Mouse (Mus musculus) hindbrain, postnatal 0 days (tissue): ENCODE measurements around the gene Foxp3. TPM values are rescaled to one million over a fixed set of nuclear protein-coding genes. Genes with fewer than 3 reads are reported as not detected.

Experiments used
- ATAC-seq: fragments of 200-750 bp; cut with Nextera tagmentation; 2 replicates; pipeline ENCODE4 v1.8.0; 2017; ENCODE audit warnings: mild to moderate bottlenecking, moderate TSS enrichment, moderate library complexity
- DNase-seq: peaks from one replicate; pipeline ENCODE4 v3.0.0-alpha.2; 2015; ENCODE audit warnings: low spot score
- H3K27ac ChIP-seq: fragments of 300-500 bp; sonication (generic); 2 replicates; pipeline ENCODE4 v1.5.1; 2014; ENCODE audit warnings: mild to moderate bottlenecking
- H3K27me3 ChIP-seq: fragments of 300-500 bp; sonication (generic); 2 replicates; pipeline ENCODE4 v1.6.1; 2014; ENCODE audit warnings: low read length, mixed read lengths; ENCODE audit not compliant: insufficient read depth
- H3K36me3 ChIP-seq: fragments of 300-500 bp; sonication (generic); 2 replicates; pipeline ENCODE4 v1.6.1; 2014; ENCODE audit warnings: low read length, mixed read lengths; ENCODE audit not compliant: insufficient read depth
- H3K4me1 ChIP-seq: fragments of 300-500 bp; sonication (generic); 2 replicates; pipeline ENCODE4 v1.6.1; 2014; ENCODE audit warnings: antibody characterized with exemption, low read length, mixed read lengths; ENCODE audit not compliant: insufficient read depth
- H3K4me2 ChIP-seq: fragments of 300-500 bp; sonication (generic); 2 replicates; pipeline ENCODE4 v1.6.1; 2014; ENCODE audit warnings: low read depth, mild to moderate bottlenecking, low read length, moderate library complexity, mixed read lengths
- H3K4me3 ChIP-seq: fragments of 300-500 bp; sonication (generic); 2 replicates; pipeline ENCODE4 v1.5.1; 2014; ENCODE audit warnings: low read length
- H3K9ac ChIP-seq: fragments of 300-500 bp; sonication (generic); replicated peaks from 2 replicates; pipeline ENCODE4 v1.6.1; 2014; ENCODE audit warnings: mild to moderate bottlenecking, low read length, moderate library complexity, mixed read lengths
- H3K9me3 ChIP-seq: fragments of 300-500 bp; sonication (generic); 2 replicates; pipeline ENCODE4 v1.6.1; 2016; ENCODE audit warnings: low read length, mixed read lengths
- CTCF ChIP-seq: IDR thresholded peaks from 2 replicates; pipeline ENCODE4 v1.5.1; 2016; ENCODE audit warnings: antibody characterized with exemption, control low read depth, low read depth
- WGBS: fragments of 180-500 bp; shearing (Covaris S2); extraction: QIAGEN DNeasy Blood & Tissue Kit; methylation state at CpG from one replicate; pipeline ENCODE4 v1.1.7; 2014; 5-methylcytosine and 5-hydroxymethylcytosine counted together
- polyA plus RNA-seq: library from polyadenylated mRNA; unstranded; fragments of >200 nt; fragmentation: Nextera tagmentation; extraction: Ambion mirVana; gene quantifications from 2 replicates; pipeline ENCODE4 v1.2.1, GENCODE M21; 2015
- total RNA-seq: library from RNA; depleted of rRNA; stranded (reverse); fragments of >200 nt; gene quantifications from 2 replicates; pipeline ENCODE4 v1.2.3, GENCODE M21; 2014; rRNA removed

The Foxp3 gene
- total and polyA plus RNA-seq, 2 experiments from 2014 or later: 0.10 TPM; not detected in 1

DNA sequence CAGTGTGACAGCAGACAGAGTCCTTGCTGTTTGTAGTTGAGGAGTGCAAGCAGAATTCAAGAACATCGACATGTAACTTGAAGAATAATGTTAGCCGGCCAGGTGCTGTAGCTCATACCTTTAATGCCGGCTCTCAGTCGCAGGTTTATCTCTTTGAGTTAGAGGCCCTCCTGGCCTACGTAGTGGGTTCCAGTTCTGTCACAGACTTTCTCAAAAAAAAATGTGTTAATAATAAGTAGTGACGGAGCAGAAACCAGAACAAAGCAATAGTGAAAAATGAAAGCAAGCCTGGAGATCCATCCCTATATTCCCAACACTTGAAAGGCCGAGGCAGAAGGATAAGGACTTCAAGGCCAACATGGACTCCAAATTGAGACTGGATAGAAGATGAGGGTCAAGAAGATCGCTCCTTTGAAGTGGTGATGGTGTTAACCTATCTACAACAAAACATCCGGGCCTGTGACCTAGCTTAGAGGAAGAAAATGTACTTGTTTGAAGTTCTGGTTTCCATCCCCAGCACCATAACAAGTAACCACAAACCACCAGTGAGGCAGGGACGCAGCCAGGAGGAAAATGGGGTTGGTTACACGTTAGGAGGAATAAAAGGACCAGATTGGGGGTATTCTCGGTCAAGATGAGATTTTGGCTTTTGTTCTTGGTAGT lies 44.6 kb downstream of the Foxp3 start:
- DNase-seq (no peak), ATAC-seq (no peak)
- H3K27me3 ChIP-seq: no peaks in the 10 kb centered on the region
- TF ChIP-seq CTCF: no peak
- no peak overlapping the region for H3K27ac ChIP-seq
- H3K9ac ChIP-seq: no peak overlapping the region
- WGBS: 77% methylated on average over 12 of the region's 12 CpGs
- H3K4me2 ChIP-seq: no peak overlapping the region
- no peaks in the 10 kb centered on the region for H3K36me3 ChIP-seq
- no peaks in the 10 kb centered on the region for H3K9me3 ChIP-seq
- no peak overlapping the region for H3K4me3 ChIP-seq
- H3K4me1 ChIP-seq: no peaks in the 10 kb centered on the region

GRCm38 (mm10) chrX:7632560-7632959 lies 59.1 kb downstream of the Foxp3 start:
- WGBS: 87% methylated on average over 6 of the region's 6 CpGs

DNA sequence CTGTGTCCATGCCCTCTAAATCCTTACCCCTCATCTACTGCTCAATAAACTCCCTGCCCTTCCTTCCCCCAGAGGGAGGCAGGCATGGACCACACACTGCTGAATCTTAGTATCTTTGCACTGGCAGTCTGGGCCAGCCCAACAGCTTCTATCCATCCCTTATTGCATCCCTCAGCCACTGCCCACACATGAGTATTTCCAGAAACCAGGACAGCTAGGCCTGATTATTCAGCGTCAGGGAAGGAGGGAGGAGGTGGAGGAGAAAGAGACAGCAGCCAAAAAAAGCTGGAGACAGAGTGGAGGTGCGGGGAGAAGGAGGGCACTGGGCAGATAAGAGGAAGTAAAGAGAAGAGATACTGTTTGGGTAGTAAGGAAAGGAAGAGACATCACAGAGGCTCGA lies 61.7 kb downstream of the Foxp3 start:
- WGBS: 66% methylated on average over 3 of the region's 3 CpGs
- Histone ChIP-seq H3K9ac (no peak overlapping the region), H3K4me1 (no peaks in the 10 kb centered on the region), H3K4me2 (no peak overlapping the region), H3K9me3 (no peaks in the 10 kb centered on the region), H3K27ac (no peak overlapping the region), H3K4me3 (no peak overlapping the region), H3K36me3 (no peaks in the 10 kb centered on the region), H3K27me3 (no peaks in the 10 kb centered on the region)
- DNase-seq: no peak
- no peak for TF ChIP-seq CTCF
- no peak for ATAC-seq

More at GRCm38 (mm10) chrX:7632560-7632959, 59.1 kb downstream of the Foxp3 start:
- no peak overlapping the region for H3K9ac ChIP-seq
- H3K27me3 ChIP-seq: no peaks in the 10 kb centered on the region
- TF ChIP-seq CTCF: no peak
- H3K36me3 ChIP-seq: no peaks in the 10 kb centered on the region
- H3K4me3 ChIP-seq: no peak overlapping the region
- DNase-seq: no peak
- no peaks in the 10 kb centered on the region for H3K9me3 ChIP-seq
- no peaks in the 10 kb centered on the region for H3K4me1 ChIP-seq
- ATAC-seq: no peak
- no peak overlapping the region for H3K4me2 ChIP-seq
- no peak overlapping the region for H3K27ac ChIP-seq

DNA sequence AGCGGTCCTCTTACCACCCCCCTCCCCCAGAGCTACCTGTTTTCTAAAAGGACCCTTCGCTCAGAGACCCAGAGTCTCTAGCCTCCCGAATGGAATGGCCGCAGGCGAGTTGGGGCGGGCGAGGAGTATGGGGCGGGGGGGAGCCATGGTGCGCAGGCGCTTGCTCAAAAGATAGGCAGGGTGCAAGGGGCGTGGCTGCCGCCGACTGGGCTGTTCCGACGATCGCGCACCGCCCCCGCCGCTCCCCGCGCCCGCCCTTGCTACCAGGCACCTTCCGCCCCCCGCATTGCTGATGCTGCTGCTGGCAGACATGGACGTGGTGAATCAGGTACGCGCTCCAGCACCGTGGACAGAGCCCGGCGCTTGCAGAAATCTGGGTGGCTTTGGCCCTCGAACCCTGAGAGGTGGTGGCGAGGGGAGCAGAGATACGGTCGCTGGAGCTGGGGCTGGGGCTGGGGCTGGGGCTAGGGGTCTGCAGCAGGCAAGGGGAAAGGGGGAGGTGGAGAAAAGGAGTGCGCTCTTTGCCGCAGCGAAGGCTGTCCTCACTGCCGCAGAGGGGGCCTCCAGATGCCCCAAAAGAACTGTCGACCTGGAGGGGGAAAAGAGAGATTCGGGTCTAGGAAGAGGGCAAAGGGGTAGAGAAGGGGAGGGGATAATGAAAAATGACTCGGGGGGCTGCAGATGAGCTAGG lies 65.1 kb downstream of the Foxp3 start, which contains the start of gene Syp:
Gene Syp, plus strand, starts transcription at position 71 of the 691 bp plus-strand sequence.
- ATAC-seq (peak; percentile 89), DNase-seq (peak; percentile 86)
- peak within 1 kb of the TSS; percentile 46 for H3K4me3 ChIP-seq
- H3K4me2 ChIP-seq: peak within 1 kb of the TSS; percentile 57
- H3K27me3 ChIP-seq: no peaks in the 10 kb centered on the region
- H3K27ac ChIP-seq: peak within 1 kb of the TSS; percentile 84
- H3K36me3 ChIP-seq: no peaks in the 10 kb centered on the region
- no peaks in the 10 kb centered on the region for H3K9me3 ChIP-seq
- no peaks in the 10 kb centered on the region for H3K4me1 ChIP-seq
- TF ChIP-seq CTCF: no peak
- H3K9ac ChIP-seq: peak within 1 kb of the TSS; percentile 68
- WGBS: 32% methylated on average over 32 of the region's 42 CpGs

- H3K4me3 ChIP-seq: peak overlapping the region; percentile 46
- peak overlapping the region; percentile 84 for H3K27ac ChIP-seq
- H3K36me3 ChIP-seq: no peaks in the 10 kb centered on the region
- no peaks in the 10 kb centered on the region for H3K4me1 ChIP-seq
- DNase-seq (peak; percentile 39), ATAC-seq (peak; percentile 52)
- H3K4me2 ChIP-seq: peak overlapping the region; percentile 57
- peak overlapping the region; percentile 68 for H3K9ac ChIP-seq
- no peaks in the 10 kb centered on the region for H3K27me3 ChIP-seq
- no peaks in the 10 kb centered on the region for H3K9me3 ChIP-seq
- no peak for TF ChIP-seq CTCF
- 32% methylated on average over 13 of the region's 13 CpGs for WGBS
These were observed 66.3 kb downstream of the Foxp3 start for GRCm38 (mm10) chrX:7639536-7640325.

GRCm38 (mm10) chrX:7640785-7641184 lies 67.3 kb downstream of the Foxp3 start:
- 46% methylated on average over 12 of the region's 12 CpGs for WGBS

More at GRCm38 (mm10) chrX:7640785-7641184, 67.3 kb downstream of the Foxp3 start:
- Histone ChIP-seq H3K27me3 (no peaks in the 10 kb centered on the region), H3K4me2 (peak overlapping the region; percentile 57), H3K36me3 (no peaks in the 10 kb centered on the region), H3K9me3 (no peaks in the 10 kb centered on the region), H3K9ac (no peak overlapping the region), H3K27ac (no peak overlapping the region), H3K4me3 (peak overlapping the region; percentile 10; the same call in 1 of the 2 replicates), H3K4me1 (no peaks in the 10 kb centered on the region)
- no peak for TF ChIP-seq CTCF
- ATAC-seq (no peak), DNase-seq (peak; percentile 12)

Other genes with a start within 250 kb of the Foxp3 start
- gene Usp27x, start 197.8 kb upstream of the Foxp3 start, total RNA-seq: 8.5 and 11.3 TPM in 2 replicates
- 2.0 and 2.2 TPM in 2 replicates for gene Usp27x, start 197.8 kb upstream of the Foxp3 start, polyA plus RNA-seq
- 19.7 and 23.3 TPM in 2 replicates for gene Ppp1r3f, start 639 bp downstream of the Foxp3 start, total RNA-seq
- gene Ppp1r3f, start 639 bp downstream of the Foxp3 start, polyA plus RNA-seq: 7.1 and 8.6 TPM in 2 replicates
- gene Ccdc22, start 31.9 kb downstream of the Foxp3 start, total RNA-seq: 35.6 and 47.6 TPM in 2 replicates
- 20.5 and 21.5 TPM in 2 replicates for gene Ccdc22, start 31.9 kb downstream of the Foxp3 start, polyA plus RNA-seq
- gene Cacna1f, start 33.4 kb downstream of the Foxp3 start, total RNA-seq: 0.10 TPM in 1 of 2 replicates, not detected in the other
- 0.11 and 0.33 TPM in 2 replicates for gene Cacna1f, start 33.4 kb downstream of the Foxp3 start, polyA plus RNA-seq
- gene Syp, start 64.8 kb downstream of the Foxp3 start, total RNA-seq: 500 and 512 TPM in 2 replicates
- gene Syp, start 64.8 kb downstream of the Foxp3 start, polyA plus RNA-seq: 320 and 325 TPM in 2 replicates
- 1.6 and 1.8 TPM in 2 replicates for gene Prickle3, start 83.6 kb downstream of the Foxp3 start, total RNA-seq
- gene Prickle3, start 83.6 kb downstream of the Foxp3 start, polyA plus RNA-seq: 1.1 and 1.6 TPM in 2 replicates
- gene Plp2, start 97.7 kb downstream of the Foxp3 start, total RNA-seq: 12.9 and 27.7 TPM in 2 replicates
- 25.2 and 26.5 TPM in 2 replicates for gene Plp2, start 97.7 kb downstream of the Foxp3 start, polyA plus RNA-seq
- gene Magix, start 107.6 kb downstream of the Foxp3 start, total RNA-seq: 4.2 TPM in 1 of 2 replicates, not detected in the other
- 0.18 and 0.29 TPM in 2 replicates for gene Magix, start 107.6 kb downstream of the Foxp3 start, polyA plus RNA-seq
- gene Gpkow, start 123.5 kb downstream of the Foxp3 start, total RNA-seq: 11.0 and 12.0 TPM in 2 replicates
- 38.4 and 38.8 TPM in 2 replicates for gene Gpkow, start 123.5 kb downstream of the Foxp3 start, polyA plus RNA-seq
- gene Wdr45, start 140.7 kb downstream of the Foxp3 start, total RNA-seq: 33.2 and 40.6 TPM in 2 replicates
- gene Wdr45, start 140.7 kb downstream of the Foxp3 start, polyA plus RNA-seq: 34.0 and 36.4 TPM in 2 replicates
- gene Gm45208, start 148.6 kb downstream of the Foxp3 start, total RNA-seq: not detected in 2 replicates
- gene Gm45208, start 148.6 kb downstream of the Foxp3 start, polyA plus RNA-seq: 0.66 and 1.2 TPM in 2 replicates
- gene Praf2, start 154.8 kb downstream of the Foxp3 start, total RNA-seq: 134 and 137 TPM in 2 replicates
- gene Praf2, start 154.8 kb downstream of the Foxp3 start, polyA plus RNA-seq: 129 and 134 TPM in 2 replicates
- gene Ccdc120, start 177.3 kb downstream of the Foxp3 start, total RNA-seq: 183 and 387 TPM in 2 replicates
- 47.6 and 53.3 TPM in 2 replicates for gene Ccdc120, start 177.3 kb downstream of the Foxp3 start, polyA plus RNA-seq
- 27.8 and 36.1 TPM in 2 replicates for gene Tfe3, start 188.9 kb downstream of the Foxp3 start, total RNA-seq
- gene Tfe3, start 188.9 kb downstream of the Foxp3 start, polyA plus RNA-seq: 21.4 and 21.5 TPM in 2 replicates
- gene Gripap1, start 216.1 kb downstream of the Foxp3 start, total RNA-seq: 23.4 and 28.3 TPM in 2 replicates
- 61.1 and 62.8 TPM in 2 replicates for gene Gripap1, start 216.1 kb downstream of the Foxp3 start, polyA plus RNA-seq
- 3.1 and 3.4 TPM in 2 replicates for gene Kcnd1, start 248.6 kb downstream of the Foxp3 start, total RNA-seq
- 4.1 and 5.9 TPM in 2 replicates for gene Kcnd1, start 248.6 kb downstream of the Foxp3 start, polyA plus RNA-seq